Mouse (Mus musculus) adrenal gland, postnatal 14 days (tissue): Measurements from ENCODE around the gene Arhgap31. TPM values are rescaled to one million over a fixed set of nuclear protein-coding genes. Genes with fewer than 3 reads are reported as not detected.

ENCODE experiments used
- total RNA-seq: library from RNA; stranded (reverse); gene quantifications from 2 replicates; pipeline ENCODE4 v1.2.3, GENCODE M21; 2021

The Arhgap31 gene
- total RNA-seq, 1 experiment from 2014 or later, result 34.8 TPM

Other genes with a start within 250 kb of the Arhgap31 start
- gene Timmdc1, start 190.6 kb downstream of the Arhgap31 start, total RNA-seq, result 46.2 and 46.5 TPM in 2 replicates
- gene Poglut1, start 163.0 kb downstream of the Arhgap31 start, total RNA-seq, result 22.5 and 25.4 TPM in 2 replicates
- 55.7 and 74.0 TPM in 2 replicates for gene Tmem39a, start 154.6 kb downstream of the Arhgap31 start, total RNA-seq
- 12.9 and 15.2 TPM in 2 replicates for gene B4galt4, start 29.0 kb upstream of the Arhgap31 start, total RNA-seq
- gene Upk1b, start 87.1 kb upstream of the Arhgap31 start, total RNA-seq, result 3.3 and 3.7 TPM in 2 replicates
- gene 4930435E12Rik, start 115.5 kb upstream of the Arhgap31 start, total RNA-seq, result not detected in 2 replicates
- gene Igsf11, start 179.4 kb upstream of the Arhgap31 start, total RNA-seq, result 18.8 and 23.8 TPM in 2 replicates